Mouse (Mus musculus): ENCODE results near the gene Agpat1. TPM values are rescaled to one million over a fixed set of nuclear protein-coding genes. Genes with fewer than 3 reads are reported as not detected.

Agpat1 gene
- polyA plus RNA-seq, 1 experiment from 2014 or later = 128 TPM

DNA sequence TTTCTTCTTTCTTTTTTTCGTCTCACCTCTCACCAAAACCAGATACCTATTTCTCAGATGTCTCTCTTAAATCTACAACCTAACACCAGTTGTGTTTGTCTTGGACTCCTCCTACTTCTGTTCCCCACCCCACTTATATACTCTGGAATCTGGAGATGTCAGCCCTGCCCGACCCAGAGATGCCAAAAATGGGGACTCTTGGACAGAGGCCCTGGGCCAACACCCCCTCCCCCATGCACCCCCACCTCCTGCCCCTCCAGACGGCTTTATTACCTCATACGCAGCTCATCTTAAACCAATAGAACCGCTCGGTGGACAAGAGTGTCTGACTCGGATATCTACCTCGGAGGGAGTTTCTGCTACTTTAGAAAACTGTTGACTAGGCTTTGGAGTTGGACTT is 8.0 kb upstream of the Agpat1 start:
- Histone ChIP-seq H3K27ac (no peak overlapping the region), H3K4me2 (no peak overlapping the region), H3K4me1 (peaks cover 31% of the 10 kb centered on the region), H3K9me3 (no peaks in the 10 kb centered on the region), H3K9ac (no peak overlapping the region), H3K36me3 (replicated peaks) (peaks cover 12% of the 10 kb centered on the region; the same call in 1 of the 2 replicates), H3K4me3 (no peak overlapping the region), H3K27me3 (replicated peaks) (no peaks in the 10 kb centered on the region)
- ATAC-seq (replicated peaks) = no peak
- 80% methylated on average over 8 of the region's 8 CpGs for WGBS

DNA sequence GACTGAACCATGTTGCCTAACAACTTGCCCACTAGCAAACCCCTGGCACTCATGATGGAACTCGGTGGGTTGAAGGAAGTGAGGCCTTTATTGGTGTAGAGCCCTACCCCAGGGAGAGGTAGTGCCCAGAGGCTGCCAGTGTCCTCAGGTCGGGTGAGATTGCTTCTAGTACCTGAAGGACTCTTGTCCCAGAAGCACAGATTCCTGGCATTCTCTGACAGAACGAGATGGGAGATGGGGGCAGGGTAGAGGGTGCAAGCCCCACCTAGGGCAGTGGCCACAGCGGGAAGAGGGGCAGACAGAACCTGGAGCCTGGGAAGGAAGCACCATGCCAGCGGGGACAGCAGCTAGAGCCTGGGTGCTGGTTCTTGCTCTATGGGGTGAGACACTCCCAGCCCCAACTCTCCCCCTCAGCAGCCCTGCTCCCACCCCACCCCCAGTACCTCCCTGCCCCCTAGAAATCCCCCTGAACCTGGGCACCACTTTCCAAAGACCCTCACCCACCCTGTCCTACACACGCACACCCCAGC is 6.4 kb upstream of the Agpat1 start, which contains the start of gene Ager:
Ager (plus strand) TSS at position 297 of the 530 bp plus-strand sequence.
- no peak within 1 kb of the TSS for H3K9ac ChIP-seq
- no peak for ATAC-seq (replicated peaks)

DNA sequence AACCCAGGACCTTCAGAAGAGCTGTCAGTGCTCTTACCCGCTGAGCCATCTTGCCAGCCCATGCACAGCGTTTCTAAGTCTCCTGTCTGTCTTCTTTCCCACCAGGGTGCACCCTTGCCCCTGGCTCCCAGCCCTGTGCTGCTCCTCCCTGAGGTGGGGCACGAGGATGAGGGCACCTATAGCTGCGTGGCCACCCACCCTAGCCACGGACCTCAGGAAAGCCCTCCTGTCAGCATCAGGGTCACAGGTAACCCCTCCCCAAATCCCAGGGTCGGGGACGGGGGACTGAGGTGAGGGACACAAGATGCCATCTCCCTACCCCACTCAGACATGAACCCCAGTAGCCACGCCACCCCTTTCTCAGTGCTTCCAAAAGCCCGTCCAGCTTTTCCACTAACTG is 4.2 kb upstream of the Agpat1 start:
- no peak overlapping the region for H3K27ac ChIP-seq
- peaks cover 15% of the 10 kb centered on the region; the same call in 1 of the 2 replicates for H3K36me3 ChIP-seq (replicated peaks)
- no peaks in the 10 kb centered on the region for H3K9me3 ChIP-seq
- H3K27me3 ChIP-seq (replicated peaks) = no peaks in the 10 kb centered on the region
- H3K9ac ChIP-seq = no peak overlapping the region
- no peak overlapping the region for H3K4me3 ChIP-seq
- peaks cover 26% of the 10 kb centered on the region for H3K4me1 ChIP-seq
- WGBS = 77% methylated on average over 9 of the region's 9 CpGs
- no peak for ATAC-seq (replicated peaks)
- H3K4me2 ChIP-seq = no peak overlapping the region

More for the DNA sequence above, 6.4 kb upstream of the Agpat1 start, which contains the start of gene Ager:
- H3K27me3 ChIP-seq (replicated peaks) = no peaks in the 10 kb centered on the region
- H3K4me1 ChIP-seq = peaks cover 34% of the 10 kb centered on the region
- no peak within 1 kb of the TSS for H3K4me2 ChIP-seq
- peaks cover 15% of the 10 kb centered on the region; the same call in 1 of the 2 replicates for H3K36me3 ChIP-seq (replicated peaks)
- WGBS = 24% methylated on average over 6 of the region's 6 CpGs
- H3K27ac ChIP-seq = no peak within 1 kb of the TSS
- no peak within 1 kb of the TSS for H3K4me3 ChIP-seq
- no peaks in the 10 kb centered on the region for H3K9me3 ChIP-seq

DNA sequence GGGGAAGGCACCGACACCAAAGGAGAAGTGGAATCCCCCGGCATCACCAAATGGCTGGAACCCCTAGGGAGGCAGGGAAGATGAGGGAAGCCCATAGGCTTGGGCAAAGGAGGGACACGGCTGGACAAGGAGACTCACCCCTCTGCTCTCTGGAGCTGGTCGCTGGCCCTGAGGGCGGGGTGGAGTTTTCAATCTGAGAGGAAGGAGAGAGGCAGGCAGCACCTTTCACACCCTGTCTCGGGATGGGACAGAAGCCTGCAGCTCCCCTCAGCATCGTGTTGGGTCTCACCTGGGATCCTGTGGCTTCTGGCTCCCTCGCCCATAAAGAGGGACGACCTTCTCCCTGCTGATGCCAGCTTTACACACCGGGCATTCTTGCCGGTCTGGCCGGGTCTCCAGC is 2.3 kb upstream of the Agpat1 start:
- peak overlapping the region; percentile 63 for H3K4me2 ChIP-seq
- 90% methylated on average over 12 of the region's 12 CpGs for WGBS

DNA sequence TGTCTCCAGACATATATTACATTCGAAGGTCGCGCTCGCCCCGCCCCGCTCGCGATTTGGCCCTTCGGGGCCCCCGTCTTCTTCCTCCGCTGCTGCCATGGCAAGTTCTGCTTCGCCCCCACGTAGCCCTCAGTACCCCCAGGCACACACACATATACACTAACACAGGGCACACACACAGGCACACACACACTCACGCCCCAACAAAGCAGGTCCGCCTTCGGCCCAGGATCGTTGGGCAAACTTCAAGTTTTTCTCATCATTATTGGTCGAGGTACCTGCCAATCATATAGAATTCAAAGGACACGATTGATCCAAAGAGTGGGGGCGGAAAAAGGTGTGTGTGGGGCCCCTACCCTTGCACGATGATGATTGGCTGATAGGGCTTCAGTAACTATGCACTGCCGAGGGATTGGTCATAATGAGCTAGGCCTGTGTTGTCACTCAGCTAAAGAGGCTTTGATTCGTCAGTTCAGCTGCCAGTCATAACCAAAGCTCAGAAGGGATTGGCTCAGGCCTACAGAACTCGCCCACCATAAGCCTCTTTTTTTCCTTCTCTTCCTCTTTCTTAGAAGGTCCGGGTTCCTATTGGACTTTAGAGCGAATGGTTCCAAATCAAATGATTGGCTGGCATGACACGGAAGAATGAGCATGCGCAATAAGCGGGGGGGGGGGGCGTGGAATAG is 544 bp upstream of the Agpat1 start, which contains the start of gene Rnf5:
Rnf5 (minus strand) TSS at position 316 of the 686 bp plus-strand sequence.
- H3K4me2 ChIP-seq = peak within 1 kb of the TSS; percentile 70
- H3K27ac ChIP-seq = peak within 1 kb of the TSS; percentile 92
- H3K9ac ChIP-seq = peak within 1 kb of the TSS; percentile 94
- 1% methylated on average over 30 of the region's 30 CpGs for WGBS
- H3K9me3 ChIP-seq = no peaks in the 10 kb centered on the region
- H3K36me3 ChIP-seq (replicated peaks) = peaks cover 11% of the 10 kb centered on the region; the same call in 1 of the 2 replicates
- peak within 1 kb of the TSS; percentile 86 for H3K4me3 ChIP-seq
- peaks cover 45% of the 10 kb centered on the region for H3K4me1 ChIP-seq
- ATAC-seq (replicated peaks) = peak; percentile 95
- no peaks in the 10 kb centered on the region for H3K27me3 ChIP-seq (replicated peaks)

More for the DNA sequence above, 2.3 kb upstream of the Agpat1 start:
- Histone ChIP-seq H3K9me3 (no peaks in the 10 kb centered on the region), H3K27ac (no peak overlapping the region), H3K27me3 (replicated peaks) (no peaks in the 10 kb centered on the region), H3K9ac (peak overlapping the region; percentile 66; the same call in 1 of the 2 replicates), H3K4me3 (peak overlapping the region; percentile 86; the same call in 1 of the 2 replicates), H3K4me1 (peaks cover 29% of the 10 kb centered on the region), H3K36me3 (replicated peaks) (peaks cover 11% of the 10 kb centered on the region; the same call in 1 of the 2 replicates)
- no peak for ATAC-seq (replicated peaks)

DNA sequence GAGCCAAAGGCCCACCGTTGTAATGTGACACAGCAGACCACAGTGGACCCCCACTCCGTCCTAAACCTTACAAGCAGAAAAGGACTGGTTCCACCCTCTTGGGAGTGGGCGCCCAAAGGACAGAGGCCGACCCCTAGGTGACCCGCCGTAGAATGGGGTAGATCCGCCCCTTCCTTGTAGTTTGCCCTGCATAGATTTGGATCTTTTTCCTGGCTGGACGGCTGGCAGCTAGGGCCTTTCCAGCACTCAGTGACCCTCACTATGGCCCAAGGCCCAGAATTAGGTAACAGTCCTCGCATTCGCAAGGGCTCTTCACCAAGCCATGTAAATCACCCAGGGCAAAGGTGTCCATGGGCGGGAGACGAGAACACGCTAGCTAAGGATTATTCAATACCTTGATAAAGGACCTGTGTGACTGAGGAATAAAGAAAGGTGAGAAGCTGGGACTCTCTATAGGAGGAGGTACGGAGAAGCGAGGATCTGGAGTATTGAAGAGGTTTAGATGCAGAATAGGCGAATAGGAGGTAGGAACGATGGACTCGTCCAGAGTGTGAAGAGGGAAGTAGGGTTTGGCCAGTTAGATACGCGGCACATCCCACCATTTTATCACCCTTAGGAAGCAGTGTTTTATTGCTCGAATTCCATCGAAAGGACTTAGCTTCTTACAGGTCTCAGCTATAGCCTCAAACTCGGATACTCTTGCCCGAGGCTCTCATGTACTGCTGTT is 612 bp downstream of the Agpat1 start:
- WGBS = 17% methylated on average over 24 of the region's 24 CpGs
- Histone ChIP-seq H3K36me3 (replicated peaks) (peaks cover 11% of the 10 kb centered on the region; the same call in 1 of the 2 replicates), H3K9ac (peak overlapping the region; percentile 94), H3K9me3 (no peaks in the 10 kb centered on the region), H3K27me3 (replicated peaks) (no peaks in the 10 kb centered on the region), H3K4me2 (peak overlapping the region; percentile 70), H3K4me1 (peaks cover 52% of the 10 kb centered on the region), H3K4me3 (peak overlapping the region; percentile 86), H3K27ac (peak overlapping the region; percentile 92)
- no peak for ATAC-seq (replicated peaks)

DNA sequence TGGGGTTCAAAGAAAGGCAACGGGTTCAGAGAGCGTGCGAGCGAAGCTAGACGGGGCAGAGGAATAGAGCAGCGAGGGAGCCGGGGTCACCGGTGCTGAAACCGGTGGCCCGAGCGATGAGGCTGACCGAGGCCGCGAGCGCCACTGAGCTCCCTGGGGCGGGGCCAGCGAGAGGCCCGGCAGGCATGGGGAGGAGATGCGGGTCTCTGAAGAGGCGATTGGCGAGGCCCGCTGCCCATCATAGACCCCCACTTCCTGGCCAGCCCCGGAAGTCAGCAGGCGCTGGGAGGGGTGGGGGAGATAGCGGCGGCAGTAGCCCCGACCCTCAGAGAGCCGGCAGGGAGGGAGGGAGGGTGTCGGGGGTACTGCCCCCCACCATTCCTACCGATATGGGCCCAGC is 1.5 kb downstream of the Agpat1 start:
- Histone ChIP-seq H3K4me2 (peak overlapping the region; percentile 70), H3K36me3 (replicated peaks) (peaks cover 5% of the 10 kb centered on the region; the same call in 1 of the 2 replicates), H3K27ac (peak overlapping the region; percentile 92), H3K9ac (peak overlapping the region; percentile 94), H3K9me3 (no peaks in the 10 kb centered on the region), H3K4me3 (peak overlapping the region; percentile 86), H3K4me1 (peaks cover 52% of the 10 kb centered on the region), H3K27me3 (replicated peaks) (no peaks in the 10 kb centered on the region)
- ATAC-seq (replicated peaks) = peak; percentile 50
- under 1% methylated on average over 23 of the region's 30 CpGs for WGBS

DNA sequence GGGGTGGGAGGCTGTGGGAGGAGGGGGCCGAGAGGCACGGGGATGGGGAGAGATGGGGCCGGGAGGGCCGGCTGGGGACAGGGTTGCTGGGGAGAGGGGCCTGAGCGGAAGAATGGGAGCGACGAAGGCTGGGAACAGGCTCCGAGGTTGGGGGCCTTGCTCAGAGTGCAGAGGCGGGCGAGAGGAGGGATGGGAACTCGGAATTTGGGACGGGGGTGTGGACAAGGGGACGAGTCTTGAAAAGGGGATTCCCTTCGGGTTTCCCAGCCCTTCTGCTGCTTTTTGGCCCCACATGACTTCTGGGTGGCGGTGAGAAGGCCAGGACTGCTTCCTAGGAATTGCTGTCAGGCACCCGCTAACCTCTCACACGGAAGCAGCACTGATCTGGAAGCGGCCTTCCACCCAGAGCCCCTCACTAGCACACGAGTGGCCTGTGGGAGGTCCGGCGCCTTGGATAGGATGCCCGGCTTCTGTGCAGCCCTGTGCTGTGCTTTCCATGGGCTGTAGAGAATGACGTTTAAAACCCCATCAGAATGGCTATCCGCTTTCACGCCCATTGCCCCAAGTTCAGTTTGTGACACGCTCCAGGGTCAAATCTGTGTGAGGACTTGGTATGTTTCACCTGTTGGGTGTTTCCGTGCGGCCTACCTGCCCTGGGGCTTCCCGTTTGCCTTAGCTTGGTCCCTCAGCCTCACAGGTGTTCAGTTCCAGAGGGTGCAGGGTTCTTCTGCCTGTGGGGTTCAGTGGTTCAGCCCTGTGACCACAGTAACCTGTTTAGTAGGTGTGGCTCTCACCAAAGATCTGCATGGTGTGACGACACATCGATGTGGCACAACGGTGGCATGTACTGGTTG is 2.4 kb downstream of the Agpat1 start:
- Histone ChIP-seq H3K4me3 (peak overlapping the region; percentile 86), H3K9ac (peak overlapping the region; percentile 94), H3K9me3 (no peaks in the 10 kb centered on the region), H3K4me1 (peaks cover 52% of the 10 kb centered on the region), H3K27ac (peak overlapping the region; percentile 92), H3K4me2 (peak overlapping the region; percentile 70), H3K27me3 (replicated peaks) (no peaks in the 10 kb centered on the region), H3K36me3 (replicated peaks) (peaks cover 9% of the 10 kb centered on the region)
- ATAC-seq (replicated peaks) = no peak
- 18% methylated on average over 32 of the region's 32 CpGs for WGBS

DNA sequence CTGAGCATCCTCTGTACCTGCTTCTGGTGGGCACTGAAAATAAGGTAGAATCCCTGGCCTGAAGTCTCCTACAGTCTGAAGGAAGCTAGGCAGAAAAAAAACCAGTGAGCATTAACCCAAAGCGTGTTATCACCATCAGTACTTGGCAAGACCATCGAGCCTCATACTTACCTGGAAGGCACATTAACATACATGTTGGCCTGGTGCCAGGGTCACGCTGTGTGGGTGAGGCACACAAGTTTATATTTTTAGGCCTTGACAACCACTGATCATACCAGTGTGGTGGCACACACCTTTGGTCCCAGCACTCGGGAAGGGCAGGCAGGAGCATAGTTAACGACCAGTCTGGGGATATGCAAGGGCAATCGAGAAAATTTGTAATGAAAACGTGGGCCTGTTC is 3.9 kb downstream of the Agpat1 start:
- H3K4me3 ChIP-seq = no peak overlapping the region
- H3K27me3 ChIP-seq (replicated peaks) = no peaks in the 10 kb centered on the region
- H3K4me1 ChIP-seq = peaks cover 41% of the 10 kb centered on the region
- no peak for ATAC-seq (replicated peaks)
- H3K36me3 ChIP-seq (replicated peaks) = peaks cover 21% of the 10 kb centered on the region
- H3K4me2 ChIP-seq = no peak overlapping the region
- no peak overlapping the region for H3K9ac ChIP-seq
- no peak overlapping the region for H3K27ac ChIP-seq
- H3K9me3 ChIP-seq = no peaks in the 10 kb centered on the region
- WGBS = 83% methylated on average over 7 of the region's 7 CpGs

DNA sequence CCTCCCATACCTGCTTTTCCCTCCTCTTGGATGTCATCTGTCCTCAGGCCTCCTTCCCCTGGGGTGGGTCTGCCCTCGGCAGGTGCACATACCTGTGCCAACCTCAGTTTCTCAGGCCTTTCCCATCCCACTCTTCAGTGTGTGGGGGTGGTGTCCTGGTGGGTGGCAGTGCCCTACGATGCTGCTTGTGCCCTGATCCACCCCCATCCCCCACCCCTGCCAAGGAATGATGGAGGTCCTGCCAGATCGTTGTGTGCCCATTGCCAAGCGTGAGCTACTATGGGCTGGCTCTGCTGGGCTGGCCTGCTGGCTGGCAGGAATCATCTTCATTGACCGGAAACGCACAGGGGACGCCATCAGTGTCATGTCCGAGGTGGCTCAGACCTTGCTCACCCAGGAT is 7.0 kb downstream of the Agpat1 start:
- Histone ChIP-seq H3K4me3 (no peak overlapping the region), H3K27ac (no peak overlapping the region), H3K27me3 (replicated peaks) (no peaks in the 10 kb centered on the region), H3K9me3 (no peaks in the 10 kb centered on the region), H3K4me2 (no peak overlapping the region), H3K36me3 (replicated peaks) (peaks cover 33% of the 10 kb centered on the region), H3K4me1 (peaks cover 28% of the 10 kb centered on the region), H3K9ac (no peak overlapping the region)
- WGBS = 96% methylated on average over 8 of the region's 8 CpGs
- no peak for ATAC-seq (replicated peaks)

DNA sequence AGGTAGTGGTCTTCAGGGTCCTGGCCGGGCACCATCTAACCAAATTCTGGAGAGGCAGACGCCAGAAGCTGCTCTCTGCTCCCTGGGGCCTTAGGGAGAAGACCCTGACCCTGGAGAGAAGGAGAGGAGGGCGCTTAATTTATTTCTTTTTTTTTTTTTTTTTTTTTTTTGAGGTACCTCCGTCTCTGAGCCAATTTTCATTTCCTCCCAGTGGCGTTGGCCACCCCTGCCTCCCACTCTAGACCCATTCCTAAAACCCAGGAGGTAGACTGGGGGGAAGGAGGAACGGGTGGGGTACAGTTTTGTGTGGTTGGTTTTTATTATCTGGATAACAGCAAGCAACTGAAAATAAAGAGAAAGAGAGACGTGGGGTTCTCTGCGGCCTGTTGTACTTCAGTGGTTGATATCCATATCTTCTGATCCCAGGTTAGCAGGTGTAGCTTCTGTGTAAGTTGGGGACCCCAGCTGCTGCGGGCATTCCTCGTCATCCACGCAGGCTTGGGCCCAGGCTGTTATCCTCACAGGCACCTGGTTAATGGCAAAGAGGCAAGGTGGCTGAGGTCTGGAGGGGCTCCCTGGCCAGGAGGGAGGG is 9.1 kb downstream of the Agpat1 start:
- Histone ChIP-seq H3K4me3 (no peak overlapping the region), H3K4me1 (peaks cover 9% of the 10 kb centered on the region), H3K27ac (no peak overlapping the region), H3K4me2 (no peak overlapping the region), H3K9ac (no peak overlapping the region), H3K27me3 (replicated peaks) (no peaks in the 10 kb centered on the region), H3K9me3 (no peaks in the 10 kb centered on the region), H3K36me3 (replicated peaks) (peaks cover 36% of the 10 kb centered on the region)
- ATAC-seq (replicated peaks) = no peak
- 84% methylated on average over 11 of the region's 11 CpGs for WGBS

Data from midbrain, embryonic 15.5 days (tissue).